9 mouse cellular contexts compared by ENCODE assay signal in genomic region chr1:155491205-155492026, GRCm38 (mm10).
DNase-seq lines count a peak whose midpoint lies in the region; ATAC-seq and TF ChIP-seq lines count a peak whose summit lies in the region.
"Had no signal": no experiment of that assay in that cellular context is flagged by ENCODE, and none has a peak within 500 bp of the region (broad histone marks: within the 10 kb centered on the region; RNA-seq: fewer than 3 reads in every experiment).

No protein-coding gene starts in this region.

- no peak overlapping the region for H3K27ac ChIP-seq in liver, postnatal 0 days (ENCODE audit: low read depth)
- peak overlapping the region; percentile 64 for H3K27ac ChIP-seq in forebrain, postnatal 0 days (ENCODE audit: low read depth, low read length)
- H3K27ac ChIP-seq in limb, embryonic 13.5 days: no peak overlapping the region
- no peak overlapping the region for H3K27ac ChIP-seq in stomach, embryonic 16.5 days (ENCODE audit: low read length)
- H3K27ac ChIP-seq: limb, embryonic 15.5 days had no signal

- no peak for DNase-seq in liver, postnatal 0 days
- no peak for DNase-seq in liver
- DNase-seq in forebrain, postnatal 0 days: peak; percentile 47
- no peak for DNase-seq in testis, postnatal 14 days (ENCODE audit: low spot score)
- no peak for DNase-seq in layer of hippocampus, adult 18-20 months (ENCODE audit: low spot score in 2 of 2)

- no peaks in the 10 kb centered on the region for H3K9me3 ChIP-seq in liver, postnatal 0 days (ENCODE audit: low read length)
- H3K9me3 ChIP-seq in forebrain, postnatal 0 days (ENCODE audit: low read length): no peaks in the 10 kb centered on the region
- H3K9me3 ChIP-seq in limb, embryonic 13.5 days: no peaks in the 10 kb centered on the region
- H3K9me3 ChIP-seq in stomach, embryonic 16.5 days (replicated peaks; ENCODE audit: control insufficient read depth, low read length): no peaks in the 10 kb centered on the region
- H3K9me3 ChIP-seq: limb, embryonic 15.5 days had no signal

- H3K36me3 ChIP-seq in liver, postnatal 0 days (replicated peaks; ENCODE audit: insufficient read depth, low read length): no peaks in the 10 kb centered on the region
- H3K36me3 ChIP-seq in forebrain, postnatal 0 days (ENCODE audit: insufficient read depth): no peaks in the 10 kb centered on the region
- no peaks in the 10 kb centered on the region for H3K36me3 ChIP-seq in limb, embryonic 13.5 days
- H3K36me3 ChIP-seq in stomach, embryonic 16.5 days (ENCODE audit: control insufficient read depth, insufficient read depth, low read length): no peaks in the 10 kb centered on the region
- H3K36me3 ChIP-seq: limb, embryonic 15.5 days had no signal

- WGBS in liver, postnatal 0 days (ENCODE audit: insufficient replicate concordance): 45% methylated on average over 24 of the region's 24 CpGs
- 3% methylated on average over 24 of the region's 24 CpGs for WGBS in forebrain, postnatal 0 days
- 55% methylated on average over 24 of the region's 24 CpGs for WGBS in limb, embryonic 13.5 days
- WGBS in stomach, embryonic 16.5 days: 24% methylated on average over 24 of the region's 24 CpGs

- ATAC-seq in liver, postnatal 0 days: peak; percentile 45; the same call in 1 of the 2 replicates
- ATAC-seq in forebrain, postnatal 0 days: peak; percentile 57
- no peak; the same call in 1 of the 2 replicates for ATAC-seq in limb, embryonic 13.5 days (ENCODE audit: low FRiP score, low read depth)
- peak; percentile 62 for ATAC-seq in stomach, embryonic 16.5 days (ENCODE audit: insufficient read depth, low FRiP score)
- no peak for ATAC-seq in monocyte, adult 5-6 weeks (replicated peaks; ENCODE audit: insufficient number of reproducible peaks, low FRiP score, low TSS enrichment, poor library complexity, severe bottlenecking)

- H3K4me1 ChIP-seq in liver, postnatal 0 days (ENCODE audit: insufficient read depth): no peaks in the 10 kb centered on the region
- peaks cover 22% of the 10 kb centered on the region for H3K4me1 ChIP-seq in forebrain, postnatal 0 days (ENCODE audit: insufficient read depth)
- peaks cover 40% of the 10 kb centered on the region for H3K4me1 ChIP-seq in limb, embryonic 13.5 days
- peaks cover 5% of the 10 kb centered on the region; the same call in 1 of the 2 replicates for H3K4me1 ChIP-seq in stomach, embryonic 16.5 days (ENCODE audit: control insufficient read depth, insufficient read depth, low read length)

- peak overlapping the region; percentile 33; the same call in 1 of the 2 replicates for H3K4me2 ChIP-seq in liver, postnatal 0 days (ENCODE audit: low read depth, low read length)
- peak overlapping the region; percentile 37 for H3K4me2 ChIP-seq in forebrain, postnatal 0 days (ENCODE audit: low read depth)
- peak overlapping the region; percentile 19; the same call in 1 of the 2 replicates for H3K4me2 ChIP-seq in limb, embryonic 13.5 days (replicated peaks)
- peak overlapping the region; percentile 50 for H3K4me2 ChIP-seq in stomach, embryonic 16.5 days (ENCODE audit: low read depth, low read length)
- H3K4me2 ChIP-seq: limb, embryonic 15.5 days had no signal

- no peak for TF ChIP-seq EP300 in liver, postnatal 0 days (IDR thresholded peaks at IDR 0.05; ENCODE audit: low read depth)

- TF ChIP-seq CTCF in liver, postnatal 0 days (IDR thresholded peaks at IDR 0.05; ENCODE audit: low read depth): no peak
- no peak for TF ChIP-seq CTCF in forebrain, postnatal 0 days (IDR thresholded peaks at IDR 0.05; ENCODE audit: low read depth)

- no peaks in the 10 kb centered on the region for H3K27me3 ChIP-seq in liver, postnatal 0 days (ENCODE audit: insufficient read depth, low read length)
- H3K27me3 ChIP-seq in forebrain, postnatal 0 days (ENCODE audit: insufficient read depth, low read length): no peaks in the 10 kb centered on the region
- no peaks in the 10 kb centered on the region for H3K27me3 ChIP-seq in limb, embryonic 13.5 days
- H3K27me3 ChIP-seq in stomach, embryonic 16.5 days (ENCODE audit: control insufficient read depth, insufficient read depth, low read length): no peaks in the 10 kb centered on the region
- H3K27me3 ChIP-seq: limb, embryonic 15.5 days had no signal

- no peak overlapping the region for H3K4me3 ChIP-seq in liver, postnatal 0 days (ENCODE audit: low read depth, low read length)
- H3K4me3 ChIP-seq in forebrain, postnatal 0 days (ENCODE audit: low read depth, low read length): peak overlapping the region; percentile 16
- no peak overlapping the region for H3K4me3 ChIP-seq in limb, embryonic 13.5 days
- peak overlapping the region; percentile 22 for H3K4me3 ChIP-seq in stomach, embryonic 16.5 days (replicated peaks; ENCODE audit: low read length)
- H3K4me3 ChIP-seq: limb, embryonic 15.5 days had no signal

- no peak overlapping the region for H3K9ac ChIP-seq in liver, postnatal 0 days (replicated peaks)
- peak overlapping the region; percentile 18; the same call in 1 of the 2 replicates for H3K9ac ChIP-seq in forebrain, postnatal 0 days
- no peak overlapping the region for H3K9ac ChIP-seq in limb, embryonic 13.5 days
- H3K9ac ChIP-seq in stomach, embryonic 16.5 days (ENCODE audit: low read length): 0 out of 2 replicates have a peak overlapping the region, but pooled peaks have one; percentile 23
- H3K9ac ChIP-seq: limb, embryonic 15.5 days had no signal

Comparison
In these comparisons a context has a peak if more than half of its experiments do, and no peak if none do; other contexts are left out.
1. ATAC-seq: peak in liver, postnatal 0 days (single experiment), forebrain, postnatal 0 days (single experiment) and stomach, embryonic 16.5 days (single experiment); none in limb, embryonic 13.5 days (single experiment) and monocyte, adult 5-6 weeks (single experiment).
2. H3K4me3 ChIP-seq: peak in forebrain, postnatal 0 days (single experiment) and stomach, embryonic 16.5 days (single experiment); none in liver, postnatal 0 days (single experiment) and limb, embryonic 13.5 days (single experiment).
3. H3K9ac ChIP-seq: peak in forebrain, postnatal 0 days (single experiment) and stomach, embryonic 16.5 days (single experiment); none in liver, postnatal 0 days (single experiment) and limb, embryonic 13.5 days (single experiment).
4. Peak in every context shown above with its lines, with median percentiles within 50 percentile points of each other: H3K4me2 ChIP-seq.